Mouse (Mus musculus) myocyte (in vitro differentiated cells): ENCODE results near the gene Kdm1b. TPM values are rescaled to one million over a fixed set of nuclear protein-coding genes. Genes with fewer than 3 reads are reported as not detected.
A peak's percentile ranks its signal among the peaks of the same experiment; 100 is the strongest.

Experiments used
- H3K27me3 ChIP-seq: one replicate; pipeline ENCODE4 v1.6.1; 2011; ENCODE audit not compliant: control insufficient read depth, insufficient read depth, insufficient read length
- H3K36me3 ChIP-seq: one replicate; pipeline ENCODE4 v1.6.1; 2011; ENCODE audit not compliant: control insufficient read depth, insufficient read depth
- H3K4me2 ChIP-seq: one replicate; pipeline ENCODE4 v1.6.1; 2011; ENCODE audit warnings: low read depth, control low read depth
- H3K4me3 ChIP-seq: one replicate; pipeline ENCODE4 v1.5.1; 2011; ENCODE audit warnings: mild to moderate bottlenecking, control low read depth, moderate library complexity
- H3K79me2 ChIP-seq: one replicate; pipeline ENCODE4 v1.6.1; 2011; ENCODE audit not compliant: control insufficient read depth, insufficient read depth
- H3ac ChIP-seq: one replicate; pipeline ENCODE4 v1.6.1; 2011; ENCODE audit not compliant: control insufficient read depth, insufficient read length
- CEBPB ChIP-seq: IDR thresholded peaks from 2 replicates; pipeline ENCODE4 v1.6.1; 2011; ENCODE audit warnings: mild to moderate bottlenecking, moderate library complexity; ENCODE audit not compliant: poor library complexity, insufficient read depth, severe bottlenecking
- E2F4 ChIP-seq: IDR thresholded peaks from one replicate; pipeline ENCODE4 v1.6.1; 2011; ENCODE audit warnings: mild to moderate bottlenecking, control low read depth, moderate library complexity; ENCODE audit not compliant: insufficient read depth
- MAX ChIP-seq: IDR thresholded peaks from one replicate; pipeline ENCODE4 v1.6.1; 2011; ENCODE audit warnings: low read depth, mild to moderate bottlenecking, control low read depth
- MYOD1 ChIP-seq, 3 experiments: IDR thresholded peaks; one replicate each; pipeline ENCODE4 v1.6.1; 2011; ENCODE audit warnings: control low read depth in 2 of 3, low read depth in 2 of 3, mild to moderate bottlenecking in 2 of 3, moderate library complexity in 1 of 3; ENCODE audit not compliant: insufficient read length in 2 of 3, control insufficient read depth in 1 of 3
- MYOG ChIP-seq, 3 experiments: IDR thresholded peaks; one replicate each; pipeline ENCODE4 v1.6.1; 2011; ENCODE audit warnings: control low read depth in 2 of 3, low read depth in 2 of 3, mild to moderate bottlenecking in 2 of 3; ENCODE audit not compliant: insufficient read length in 2 of 3, control insufficient read depth in 1 of 3, insufficient read depth in 1 of 3
- POLR2A ChIP-seq: IDR thresholded peaks from one replicate; pipeline ENCODE4 v1.6.1; 2011; ENCODE audit warnings: low read depth, mild to moderate bottlenecking, control low read depth, moderate library complexity; ENCODE audit not compliant: insufficient read length
- POLR2AphosphoS2 ChIP-seq: IDR thresholded peaks from one replicate; pipeline ENCODE4 v1.6.1; 2011; ENCODE audit warnings: low read depth, control low read depth; ENCODE audit not compliant: insufficient read length
- REST ChIP-seq: IDR thresholded peaks from one replicate; pipeline ENCODE4 v1.6.1; 2011; ENCODE audit warnings: mild to moderate bottlenecking, control low read depth, moderate library complexity; ENCODE audit not compliant: insufficient read depth, insufficient read length
- SRF ChIP-seq: IDR thresholded peaks from one replicate; pipeline ENCODE4 v1.6.1; 2011; ENCODE audit warnings: low read depth; ENCODE audit not compliant: control insufficient read depth, insufficient read length
- TCF12 ChIP-seq: IDR thresholded peaks from one replicate; pipeline ENCODE4 v1.6.1; 2011; ENCODE audit warnings: mild to moderate bottlenecking, control low read depth; ENCODE audit not compliant: poor library complexity, insufficient read depth, severe bottlenecking
- TCF3 ChIP-seq: IDR thresholded peaks from one replicate; pipeline ENCODE4 v1.6.1; 2011; ENCODE audit warnings: low read depth, control low read depth; ENCODE audit not compliant: insufficient read length
- USF1 ChIP-seq: IDR thresholded peaks from one replicate; pipeline ENCODE4 v1.6.1; 2011; ENCODE audit warnings: low read depth, mild to moderate bottlenecking, control low read depth, moderate library complexity
- polyA plus RNA-seq: library from polyadenylated mRNA; unstranded; fragments of >200 nt; fragmentation: generic; extraction: Trizol; gene quantifications from one replicate; pipeline ENCODE4 v1.2.1, GENCODE M21; 2012; ENCODE audit warnings: missing spikeins

The Kdm1b gene
- polyA plus RNA-seq, 1 experiment, result 5.0 TPM

DNA sequence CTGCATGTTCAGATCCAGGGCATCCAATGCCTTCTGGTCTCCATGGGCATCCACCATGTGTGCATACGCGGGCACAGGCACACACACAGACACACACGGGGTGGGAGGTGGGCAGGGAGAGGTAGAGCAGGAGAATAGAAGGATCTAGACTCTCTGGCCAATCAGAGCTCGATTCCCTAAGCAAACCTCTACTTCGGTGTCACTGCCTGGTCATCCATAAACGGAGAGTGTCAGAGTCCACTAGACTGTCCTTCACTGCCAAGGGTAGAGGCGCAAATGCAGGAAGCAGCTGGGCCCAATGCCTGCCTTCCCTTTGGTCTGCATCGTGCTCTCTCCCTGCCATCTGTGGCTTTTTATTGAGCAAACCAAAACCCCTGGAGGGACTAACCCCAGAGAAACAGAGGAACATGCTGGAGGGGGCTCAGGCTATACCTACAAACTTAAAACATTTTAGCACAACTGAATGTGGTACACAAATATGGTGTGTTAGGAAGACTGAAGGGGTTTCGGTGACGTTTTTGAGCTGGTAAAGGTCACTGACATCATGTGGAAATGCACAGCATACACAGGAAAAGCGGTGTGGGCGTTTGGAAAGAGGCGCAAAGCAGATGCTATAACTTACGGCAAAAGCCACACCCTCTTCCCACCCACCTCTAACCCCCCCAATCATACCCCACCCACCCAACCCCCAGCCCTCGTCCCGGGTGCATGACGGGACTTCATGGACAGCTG lies 12.8 kb upstream of the Kdm1b start:
- no peak overlapping the region for H3K4me3 ChIP-seq
- no peak overlapping the region for H3ac ChIP-seq
- TF ChIP-seq POLR2A, result no peak
- no peak for TF ChIP-seq CEBPB
- TF ChIP-seq REST, result no peak
- TF ChIP-seq MYOG (IDR thresholded peaks at IDR 0.05; ENCODE audit: control insufficient read depth in 1 of 3, insufficient read depth in 1 of 3, insufficient read length in 2 of 3, low read depth in 2 of 3), result no peak
- H3K36me3 ChIP-seq, result no peaks in the 10 kb centered on the region
- no peaks in the 10 kb centered on the region for H3K27me3 ChIP-seq
- no peaks in the 10 kb centered on the region for H3K79me2 ChIP-seq
- no peak overlapping the region for H3K4me2 ChIP-seq

DNA sequence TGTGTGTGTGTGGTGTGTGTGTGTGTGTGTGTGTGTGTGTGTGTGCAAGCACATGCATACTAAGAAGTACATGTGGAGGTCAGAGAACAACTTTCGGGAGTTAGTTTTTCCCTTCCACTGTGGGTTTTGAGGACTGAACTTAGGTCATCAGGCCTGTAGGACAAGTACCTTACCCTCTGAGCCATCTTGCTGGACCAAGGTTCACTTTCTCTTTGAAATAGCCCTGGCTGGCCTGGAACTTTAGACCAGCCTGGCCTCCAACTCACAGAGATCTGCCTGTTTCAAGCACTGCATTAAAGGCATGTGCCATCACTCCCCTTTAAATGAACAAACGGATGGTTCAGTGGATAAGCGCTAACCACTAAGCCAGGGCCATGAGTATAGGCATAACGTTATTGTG lies 9.7 kb upstream of the Kdm1b start:
- Histone ChIP-seq H3K4me2 (no peak overlapping the region), H3K4me3 (no peak overlapping the region), H3ac (no peak overlapping the region)

DNA sequence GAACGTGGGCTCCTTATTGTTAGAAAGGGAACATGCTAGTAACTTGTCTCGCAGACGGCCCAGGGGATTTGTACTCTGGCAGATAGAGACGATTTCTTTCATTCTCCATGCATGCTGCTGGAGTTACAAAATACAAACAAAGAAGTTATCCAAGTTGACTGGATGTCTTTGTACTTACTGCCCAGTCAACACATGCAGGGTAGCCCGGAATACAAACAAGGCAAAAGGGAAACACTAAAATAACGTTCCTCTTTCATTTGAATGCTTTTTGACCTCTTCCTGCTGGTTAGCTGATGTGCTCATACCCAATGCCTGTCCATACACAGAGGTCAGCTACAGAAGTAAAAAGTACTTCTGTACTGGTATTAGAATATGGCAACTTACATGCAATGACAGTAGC lies 5.4 kb upstream of the Kdm1b start:
- H3ac ChIP-seq, result no peak overlapping the region
- no peak overlapping the region for H3K4me3 ChIP-seq

More for the DNA sequence above, 9.7 kb upstream of the Kdm1b start:
- H3K27me3 ChIP-seq, result no peaks in the 10 kb centered on the region
- TF ChIP-seq MYOD1 (IDR thresholded peaks at IDR 0.05; ENCODE audit: control insufficient read depth in 1 of 3, insufficient read length in 2 of 3, low read depth in 2 of 3) (no peak), CEBPB (no peak), MYOG (IDR thresholded peaks at IDR 0.05; ENCODE audit: control insufficient read depth in 1 of 3, insufficient read depth in 1 of 3, insufficient read length in 2 of 3, low read depth in 2 of 3) (no peak), TCF12 (no peak), POLR2AphosphoS2 (no peak), E2F4 (no peak), TCF3 (no peak), POLR2A (no peak), SRF (no peak), MAX (no peak), USF1 (no peak), REST (no peak)
- H3K36me3 ChIP-seq, result no peaks in the 10 kb centered on the region
- H3K79me2 ChIP-seq, result no peaks in the 10 kb centered on the region

DNA sequence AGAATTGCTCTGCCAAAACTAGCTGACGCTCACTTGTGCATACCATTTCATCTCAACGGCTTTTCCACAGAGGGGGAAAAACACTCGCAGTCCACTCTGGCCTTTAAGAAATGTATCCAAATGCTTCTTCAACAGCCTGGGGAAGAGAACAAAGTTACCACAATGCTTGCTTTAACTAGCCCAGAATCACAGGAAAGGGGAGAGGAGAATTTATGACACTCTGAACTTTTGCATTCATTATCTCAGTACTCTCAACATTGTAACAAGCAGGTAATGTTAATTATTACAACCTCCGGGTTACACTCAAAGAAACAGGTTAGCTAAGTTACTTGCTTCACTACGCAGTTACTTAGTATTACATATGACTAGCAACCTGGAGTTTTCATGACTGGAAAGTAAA lies 3.2 kb upstream of the Kdm1b start:
- no peak overlapping the region for H3K4me2 ChIP-seq
- H3K36me3 ChIP-seq, result no peaks in the 10 kb centered on the region
- H3K27me3 ChIP-seq, result no peaks in the 10 kb centered on the region
- TF ChIP-seq MAX, result no peak
- no peak for TF ChIP-seq POLR2AphosphoS2
- no peak for TF ChIP-seq MYOD1 (IDR thresholded peaks at IDR 0.05; ENCODE audit: control insufficient read depth in 1 of 3, insufficient read length in 2 of 3, low read depth in 2 of 3)
- TF ChIP-seq POLR2A, result no peak
- TF ChIP-seq REST, result no peak
- no peak for TF ChIP-seq SRF
- TF ChIP-seq E2F4, result no peak
- no peak for TF ChIP-seq TCF12
- no peak for TF ChIP-seq CEBPB
- TF ChIP-seq USF1, result no peak
- no peak for TF ChIP-seq TCF3
- no peak for TF ChIP-seq MYOG (IDR thresholded peaks at IDR 0.05; ENCODE audit: control insufficient read depth in 1 of 3, insufficient read depth in 1 of 3, insufficient read length in 2 of 3, low read depth in 2 of 3)
- no peaks in the 10 kb centered on the region for H3K79me2 ChIP-seq
- no peak overlapping the region for H3ac ChIP-seq
- no peak overlapping the region for H3K4me3 ChIP-seq

More for the DNA sequence above, 5.4 kb upstream of the Kdm1b start:
- TF ChIP-seq MYOD1 (IDR thresholded peaks at IDR 0.05; ENCODE audit: control insufficient read depth in 1 of 3, insufficient read length in 2 of 3, low read depth in 2 of 3), result no peak
- TF ChIP-seq POLR2A, result no peak
- TF ChIP-seq TCF3, result no peak
- no peak for TF ChIP-seq CEBPB
- TF ChIP-seq MYOG (IDR thresholded peaks at IDR 0.05; ENCODE audit: control insufficient read depth in 1 of 3, insufficient read depth in 1 of 3, insufficient read length in 2 of 3, low read depth in 2 of 3), result no peak
- TF ChIP-seq TCF12, result no peak
- no peak for TF ChIP-seq POLR2AphosphoS2
- no peak for TF ChIP-seq USF1
- Histone ChIP-seq H3K36me3 (no peaks in the 10 kb centered on the region), H3K4me2 (no peak overlapping the region), H3K27me3 (no peaks in the 10 kb centered on the region), H3K79me2 (no peaks in the 10 kb centered on the region)

DNA sequence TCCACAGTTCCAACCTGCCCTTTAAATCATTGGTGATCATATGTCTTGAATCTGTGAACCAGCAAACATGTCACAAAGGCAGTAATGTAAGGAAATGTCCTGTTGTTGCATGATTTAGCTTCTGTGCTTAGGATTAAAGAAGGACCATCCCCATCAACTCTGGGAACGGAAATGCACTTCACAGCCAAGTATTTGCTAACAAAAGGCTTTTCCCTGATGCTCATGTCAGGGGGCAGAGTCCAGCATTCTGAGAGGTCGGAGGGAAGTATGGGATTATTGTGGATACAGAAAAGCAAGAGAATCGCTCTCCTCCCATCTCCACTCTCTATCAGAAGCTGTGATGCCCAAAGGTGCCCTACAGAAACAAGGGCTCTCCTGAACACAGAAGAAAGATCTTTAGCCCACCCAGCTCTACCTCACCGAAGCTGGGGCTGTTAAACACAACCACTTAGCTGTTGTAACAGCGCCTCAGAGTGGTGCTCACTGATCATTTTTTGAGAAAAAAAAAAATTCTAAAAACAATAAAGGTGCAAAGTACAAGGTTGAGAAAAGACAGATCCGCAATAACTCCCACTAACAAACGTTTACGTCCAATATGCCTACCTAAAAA lies 1.2 kb upstream of the Kdm1b start:
- peak overlapping the region; percentile 27 for H3K4me3 ChIP-seq

More for the DNA sequence above, 1.2 kb upstream of the Kdm1b start:
- H3K4me2 ChIP-seq, result peak overlapping the region; percentile 81
- H3K79me2 ChIP-seq, result no peaks in the 10 kb centered on the region
- no peaks in the 10 kb centered on the region for H3K27me3 ChIP-seq
- no peak overlapping the region for H3ac ChIP-seq
- H3K36me3 ChIP-seq, result no peaks in the 10 kb centered on the region
- TF ChIP-seq POLR2AphosphoS2 (no peak), USF1 (no peak), POLR2A (no peak), E2F4 (no peak), MYOD1 (IDR thresholded peaks at IDR 0.05; ENCODE audit: control insufficient read depth in 1 of 3, insufficient read length in 2 of 3, low read depth in 2 of 3) (no peak), CEBPB (no peak), TCF12 (no peak), MAX (no peak)
